Mouse (Mus musculus) midbrain, embryonic 14.5 days (tissue): ENCODE measurements around the gene Safb2. TPM values are rescaled to one million over a fixed set of nuclear protein-coding genes. Genes with fewer than 3 reads are reported as not detected.
A peak's percentile ranks its signal among the peaks of the same experiment; 100 is the strongest.

Source experiments
- ATAC-seq: fragments of 200-750 bp; cut with Nextera tagmentation; 2 replicates; pipeline ENCODE4 v1.8.0; 2017; ENCODE audit warnings: moderate number of reproducible peaks, moderate library complexity; ENCODE audit not compliant: low FRiP score, low TSS enrichment
- DNase-seq: peaks from one replicate; pipeline ENCODE4 v3.0.0-alpha.2; 2015
- H3K27ac ChIP-seq: fragments of 300-500 bp; sonication (generic); replicated peaks from 2 replicates; pipeline ENCODE4 v1.5.1; 2014; ENCODE audit warnings: mild to moderate bottlenecking, low read depth, low read length, moderate library complexity
- H3K27me3 ChIP-seq: fragments of 300-500 bp; sonication (generic); 2 replicates; pipeline ENCODE4 v1.6.1; 2014; ENCODE audit warnings: low read length, control low read depth, mixed read lengths; ENCODE audit not compliant: control insufficient read depth, insufficient read depth
- H3K36me3 ChIP-seq: fragments of 300-500 bp; sonication (generic); 2 replicates; pipeline ENCODE4 v1.6.1; 2014; ENCODE audit warnings: low read length, control low read depth; ENCODE audit not compliant: control insufficient read depth, insufficient read depth
- H3K4me1 ChIP-seq: fragments of 300-500 bp; sonication (generic); 2 replicates; pipeline ENCODE4 v1.6.1; 2014; ENCODE audit warnings: mild to moderate bottlenecking, antibody characterized with exemption, low read length, control low read depth; ENCODE audit not compliant: control insufficient read depth, insufficient read depth
- H3K4me2 ChIP-seq: fragments of 300-500 bp; sonication (generic); 2 replicates; pipeline ENCODE4 v1.6.1; 2014; ENCODE audit warnings: mild to moderate bottlenecking, low read length, moderate library complexity
- H3K4me3 ChIP-seq: fragments of 300-500 bp; sonication (generic); replicated peaks from 2 replicates; pipeline ENCODE4 v1.5.1; 2014; ENCODE audit warnings: low read depth, low read length
- H3K9ac ChIP-seq: fragments of 300-500 bp; sonication (generic); replicated peaks from 2 replicates; pipeline ENCODE4 v1.6.1; 2014; ENCODE audit warnings: mild to moderate bottlenecking, low read length, moderate library complexity
- H3K9me3 ChIP-seq: fragments of 300-500 bp; sonication (generic); 2 replicates; pipeline ENCODE4 v1.6.1; 2016; ENCODE audit warnings: low read length, control low read depth, mixed read lengths; ENCODE audit not compliant: control insufficient read depth
- WGBS: fragments of 180-500 bp; shearing (Covaris S2); extraction: QIAGEN DNeasy Blood & Tissue Kit; methylation state at CpG from one replicate; pipeline ENCODE4 v1.1.7; 2014; 5-methylcytosine and 5-hydroxymethylcytosine counted together
- polyA plus RNA-seq: library from polyadenylated mRNA; unstranded; fragments of >200 nt; fragmentation: Nextera tagmentation; extraction: Ambion mirVana; gene quantifications from 2 replicates; pipeline ENCODE4 v1.2.1, GENCODE M21; 2014

Gene Safb2
- polyA plus RNA-seq, 1 experiment from 2014 or later: 51.4 TPM

DNA sequence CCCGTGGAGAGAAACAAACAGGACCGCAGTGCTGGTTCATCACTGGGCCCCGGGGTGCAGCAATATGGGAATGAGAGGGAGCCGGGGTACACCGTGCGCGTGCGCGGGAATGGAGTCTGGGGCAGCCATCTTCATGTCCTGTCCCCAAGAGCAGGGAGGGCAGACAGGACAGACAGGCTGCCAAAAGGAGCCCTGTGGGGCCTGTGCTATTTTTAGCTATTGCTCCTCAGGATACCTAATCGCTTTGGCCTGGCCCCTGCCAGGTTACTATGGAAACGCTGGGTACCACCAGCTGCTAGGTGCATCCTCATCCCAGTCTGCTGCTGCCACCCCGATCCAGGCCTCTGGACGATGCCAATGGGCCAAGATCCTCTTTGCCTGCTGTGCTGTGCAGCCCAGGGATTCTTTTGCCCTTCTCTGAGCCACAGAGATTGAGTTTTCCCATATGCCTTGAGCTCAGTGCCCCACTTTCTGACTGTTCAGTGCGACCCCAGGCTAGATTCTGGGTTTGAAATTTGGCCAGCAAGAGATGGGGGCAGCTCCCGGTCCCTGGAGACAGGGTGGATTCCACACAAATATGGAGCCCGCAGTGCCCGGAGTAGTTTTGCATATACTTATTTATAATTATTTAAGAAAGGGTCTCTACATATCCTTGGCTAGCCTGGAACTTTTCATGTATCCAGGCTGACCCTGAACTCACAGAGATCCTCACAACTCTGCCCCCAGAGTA, 37.1 kb downstream of the Safb2 start:
- H3K36me3 ChIP-seq: no peaks in the 10 kb centered on the region
- no peak overlapping the region; the same call in 1 of the 2 replicates for H3K9ac ChIP-seq
- H3K27ac ChIP-seq: peak overlapping the region; percentile 60
- no peaks in the 10 kb centered on the region for H3K9me3 ChIP-seq
- peak; percentile 72 for DNase-seq
- no peak overlapping the region for H3K4me2 ChIP-seq
- H3K27me3 ChIP-seq: no peaks in the 10 kb centered on the region
- no peak overlapping the region for H3K4me3 ChIP-seq
- 46% methylated on average over 17 of the region's 17 CpGs for WGBS
- ATAC-seq: peak; percentile 14; the same call in 1 of the 2 replicates
- peaks cover 40% of the 10 kb centered on the region for H3K4me1 ChIP-seq

DNA sequence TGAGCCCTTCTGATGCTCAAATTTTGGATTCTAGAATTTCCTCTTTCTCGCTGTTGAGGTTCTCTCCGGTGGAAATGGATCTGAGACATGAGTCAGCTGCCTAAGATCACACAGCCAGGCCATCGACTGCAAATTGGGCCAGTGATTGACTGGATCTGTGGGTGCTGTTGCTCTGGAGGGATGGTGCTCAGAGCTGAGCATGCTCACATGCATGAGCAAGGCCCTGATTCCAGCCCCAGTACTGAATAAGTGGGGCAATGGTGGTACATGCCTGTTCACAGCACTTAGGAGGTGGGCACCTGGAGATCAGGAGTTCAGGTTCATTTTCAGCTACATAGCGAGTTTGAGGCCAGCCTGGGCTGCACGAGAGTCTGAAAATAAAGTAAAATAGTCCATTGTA, 37.8 kb downstream of the Safb2 start:
- no peak for ATAC-seq

DNA sequence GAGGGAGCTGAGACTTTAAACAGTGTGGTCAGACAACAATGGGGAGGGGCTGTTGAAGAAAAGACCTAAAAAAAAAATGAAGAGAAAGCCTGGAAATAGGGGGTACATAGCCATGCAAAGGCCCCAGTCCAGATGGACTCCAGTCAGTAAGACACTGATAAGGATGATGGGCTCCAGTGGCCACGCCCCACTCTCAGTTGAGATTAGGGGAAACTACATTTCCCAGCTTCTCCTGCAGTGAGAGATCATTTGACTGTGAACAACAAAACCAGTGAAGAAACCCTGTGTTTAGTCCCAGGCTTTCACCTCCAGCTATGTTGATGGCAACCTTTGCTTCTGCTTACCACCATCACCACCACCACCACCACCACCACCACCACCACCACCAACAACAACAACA, 38.4 kb downstream of the Safb2 start:
- Histone ChIP-seq H3K4me2 (no peak overlapping the region), H3K9ac (no peak overlapping the region), H3K4me1 (peaks cover 28% of the 10 kb centered on the region), H3K36me3 (no peaks in the 10 kb centered on the region), H3K27me3 (no peaks in the 10 kb centered on the region), H3K9me3 (no peaks in the 10 kb centered on the region), H3K4me3 (no peak overlapping the region), H3K27ac (no peak overlapping the region)
- DNase-seq (no peak), ATAC-seq (no peak)
- WGBS: 76% methylated on average over 1 of the region's 1 CpGs

More for the DNA sequence above, 37.8 kb downstream of the Safb2 start:
- H3K9me3 ChIP-seq: no peaks in the 10 kb centered on the region
- H3K36me3 ChIP-seq: no peaks in the 10 kb centered on the region
- H3K4me2 ChIP-seq: no peak overlapping the region
- H3K9ac ChIP-seq: no peak overlapping the region; the same call in 1 of the 2 replicates
- peak overlapping the region; percentile 60 for H3K27ac ChIP-seq
- WGBS: 89% methylated on average over 5 of the region's 5 CpGs
- peaks cover 34% of the 10 kb centered on the region for H3K4me1 ChIP-seq
- no peak for DNase-seq
- H3K4me3 ChIP-seq: no peak overlapping the region
- H3K27me3 ChIP-seq: no peaks in the 10 kb centered on the region

DNA sequence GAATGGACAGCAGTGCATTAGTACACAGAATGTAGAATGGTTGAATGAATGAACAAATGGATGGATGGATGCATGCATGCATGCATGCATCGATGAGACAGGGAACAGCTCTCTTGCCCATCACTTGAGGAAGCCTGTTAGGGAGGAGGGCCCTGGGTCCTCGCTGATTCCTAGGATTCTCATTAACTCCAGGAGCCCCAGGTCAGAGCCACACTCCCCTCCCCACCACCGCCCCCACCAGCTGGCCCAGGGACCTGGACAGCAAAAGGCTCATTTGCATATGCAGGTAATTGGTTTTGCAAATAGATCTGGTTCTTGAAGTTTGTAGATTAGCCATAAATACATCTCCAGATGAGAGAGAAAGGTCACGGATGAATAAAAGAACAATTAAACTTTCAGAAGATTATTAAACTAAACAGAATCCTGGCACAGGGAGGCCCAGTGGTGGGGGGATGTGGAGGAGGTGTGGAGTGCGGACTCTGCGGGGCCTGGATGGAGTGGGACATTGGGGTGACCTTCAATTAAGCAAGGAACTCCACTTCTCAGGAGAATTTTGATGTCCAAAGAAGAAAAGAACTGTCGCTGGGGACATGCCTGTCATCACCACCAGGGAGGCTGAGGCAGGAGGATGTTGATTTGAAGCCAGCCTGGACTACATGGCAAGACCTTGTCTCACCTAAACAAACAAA, 39.5 kb downstream of the Safb2 start:
- 78% methylated on average over 7 of the region's 7 CpGs for WGBS
- no peaks in the 10 kb centered on the region for H3K9me3 ChIP-seq
- no peak overlapping the region for H3K4me2 ChIP-seq
- DNase-seq (no peak), ATAC-seq (no peak)
- no peaks in the 10 kb centered on the region for H3K27me3 ChIP-seq
- peaks cover 28% of the 10 kb centered on the region for H3K4me1 ChIP-seq
- H3K4me3 ChIP-seq: no peak overlapping the region
- H3K27ac ChIP-seq: no peak overlapping the region
- H3K36me3 ChIP-seq: no peaks in the 10 kb centered on the region
- no peak overlapping the region for H3K9ac ChIP-seq

DNA sequence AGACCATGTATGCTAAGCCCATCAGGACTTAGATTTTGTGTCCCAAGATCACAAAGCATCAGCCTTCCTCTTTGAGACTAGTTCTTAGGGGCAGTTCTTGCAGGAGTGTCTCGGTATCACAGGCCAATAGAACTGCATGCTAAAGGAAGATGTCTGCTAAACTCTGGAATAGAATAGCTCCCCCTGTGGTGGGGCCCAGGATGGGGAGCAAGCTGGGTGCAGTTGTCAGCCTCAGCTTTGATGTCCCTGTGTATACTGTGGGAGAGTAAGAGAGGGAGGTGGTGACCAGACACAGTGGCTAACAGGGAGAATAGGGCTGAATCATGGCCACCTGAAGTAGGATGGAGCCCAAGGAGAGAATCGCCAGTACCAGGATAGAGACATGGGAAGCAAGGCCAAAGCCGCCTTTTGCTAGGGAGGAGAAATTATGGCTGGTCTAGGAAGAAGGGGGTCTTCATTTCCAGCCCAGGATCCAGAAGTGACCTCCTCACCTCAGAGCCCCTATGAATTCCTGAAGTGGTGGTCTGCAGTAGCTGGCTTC, 40.6 kb downstream of the Safb2 start:
- Histone ChIP-seq H3K9me3 (no peaks in the 10 kb centered on the region), H3K36me3 (no peaks in the 10 kb centered on the region), H3K27ac (no peak overlapping the region), H3K9ac (no peak overlapping the region), H3K4me3 (no peak overlapping the region), H3K27me3 (no peaks in the 10 kb centered on the region), H3K4me2 (no peak overlapping the region), H3K4me1 (peaks cover 24% of the 10 kb centered on the region)
- ATAC-seq (no peak), DNase-seq (no peak)
- 79% methylated on average over 3 of the region's 3 CpGs for WGBS

DNA sequence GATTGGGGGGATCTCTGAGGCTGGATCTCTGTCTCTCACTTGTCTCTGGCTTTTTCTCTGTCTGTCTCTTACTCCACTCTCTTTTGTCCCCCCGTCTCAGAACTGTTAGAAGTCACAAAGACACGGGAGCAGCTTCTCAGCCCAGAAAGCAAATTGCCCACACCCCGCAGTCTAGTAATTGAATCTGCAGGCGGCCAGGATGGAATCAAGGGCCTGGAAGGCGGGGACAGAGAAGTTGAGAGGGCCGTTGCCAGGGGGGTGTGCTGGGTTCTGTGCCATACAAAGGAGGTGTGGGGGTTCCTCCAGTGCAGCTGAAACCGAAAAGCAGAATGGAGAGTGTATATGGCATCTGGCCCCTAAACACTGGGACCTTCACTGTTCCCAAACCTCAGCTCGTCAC, 41.6 kb downstream of the Safb2 start:
- no peaks in the 10 kb centered on the region for H3K36me3 ChIP-seq

DNA sequence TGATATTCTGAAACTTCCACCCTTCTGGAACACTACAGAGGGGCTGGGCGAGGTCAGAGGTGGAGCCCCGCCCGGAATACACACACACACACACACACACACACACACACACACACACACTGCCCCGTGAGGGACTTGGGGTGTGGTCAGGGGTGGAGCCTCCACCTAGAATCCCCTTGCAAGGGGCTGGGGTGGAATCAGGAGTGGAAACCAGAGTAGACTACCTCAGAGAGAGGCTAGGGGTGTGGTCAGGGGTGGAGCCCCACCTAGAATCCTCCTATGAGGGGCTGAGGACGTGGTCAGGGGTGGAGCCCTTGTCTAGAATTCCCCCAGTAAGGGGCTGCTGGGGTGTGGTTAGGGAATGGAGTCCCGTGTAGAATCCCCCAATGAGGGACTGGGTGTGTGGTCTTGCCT, 43.8 kb downstream of the Safb2 start:
- H3K4me2 ChIP-seq: no peak overlapping the region
- H3K27me3 ChIP-seq: no peaks in the 10 kb centered on the region
- peaks cover 23% of the 10 kb centered on the region; the same call in 1 of the 2 replicates for H3K4me1 ChIP-seq
- no peaks in the 10 kb centered on the region for H3K36me3 ChIP-seq
- H3K9ac ChIP-seq: no peak overlapping the region
- H3K9me3 ChIP-seq: no peaks in the 10 kb centered on the region
- WGBS: 36% methylated on average over 6 of the region's 6 CpGs
- no peak overlapping the region for H3K27ac ChIP-seq
- ATAC-seq (no peak), DNase-seq (no peak)
- no peak overlapping the region for H3K4me3 ChIP-seq

More for the DNA sequence above, 41.6 kb downstream of the Safb2 start:
- H3K9ac ChIP-seq: no peak overlapping the region
- ATAC-seq (no peak), DNase-seq (no peak)
- 41% methylated on average over 8 of the region's 8 CpGs for WGBS
- no peak overlapping the region for H3K27ac ChIP-seq
- H3K4me1 ChIP-seq: peaks cover 24% of the 10 kb centered on the region
- no peaks in the 10 kb centered on the region for H3K27me3 ChIP-seq
- H3K9me3 ChIP-seq: no peaks in the 10 kb centered on the region
- H3K4me3 ChIP-seq: no peak overlapping the region
- no peak overlapping the region for H3K4me2 ChIP-seq

DNA sequence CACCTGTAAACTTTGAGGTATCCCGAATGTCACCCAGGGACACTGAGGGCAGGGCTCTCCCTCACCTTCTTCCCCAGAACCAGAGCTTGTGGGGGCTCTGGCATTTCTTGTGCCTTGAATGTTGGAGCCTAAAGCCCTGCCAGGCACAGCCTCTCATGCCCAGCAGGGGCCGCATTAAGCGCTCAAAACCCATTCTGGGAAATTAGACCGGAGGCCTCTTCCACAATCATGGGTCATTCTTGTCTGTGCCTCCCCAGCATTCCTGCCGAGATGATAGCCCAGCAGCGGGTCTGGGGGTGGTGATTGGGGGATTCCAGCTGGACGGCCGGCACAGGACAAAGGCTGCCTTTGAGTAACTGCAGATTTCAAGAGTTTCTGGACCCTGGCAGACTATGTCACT, 46.5 kb downstream of the Safb2 start:
- Histone ChIP-seq H3K4me3 (no peak overlapping the region), H3K36me3 (no peaks in the 10 kb centered on the region), H3K9me3 (no peaks in the 10 kb centered on the region), H3K27ac (peak overlapping the region; percentile 66), H3K27me3 (no peaks in the 10 kb centered on the region), H3K4me1 (peaks cover 20% of the 10 kb centered on the region; the same call in 1 of the 2 replicates), H3K4me2 (no peak overlapping the region), H3K9ac (no peak overlapping the region)
- ATAC-seq (no peak), DNase-seq (peak; percentile 76)
- 6% methylated on average over 8 of the region's 8 CpGs for WGBS
